Mouse (Mus musculus) heart, postnatal 25 days (tissue): ENCODE data around the gene Ppp1r9a. TPM values are rescaled to one million over a fixed set of nuclear protein-coding genes. Genes with fewer than 3 reads are reported as not detected.

Experiments used
- DNase-seq: peaks from one replicate; pipeline ENCODE4 v3.0.0; 2022; ENCODE audit warnings: low spot score
- intact Hi-C: fragments of 180-260 bp; cut with DNase I; formaldehyde crosslinking; loops from one replicate; pipeline ENCODE4 v1.15.1; 2025
- total RNA-seq, 2 experiments: library from RNA; stranded (reverse); gene quantifications; 2 replicates each; pipeline ENCODE4 v1.2.3; 2021

Gene Ppp1r9a
- total RNA-seq, 2 experiments from 2014 or later: 11.8 to 12.7 TPM

DNA sequence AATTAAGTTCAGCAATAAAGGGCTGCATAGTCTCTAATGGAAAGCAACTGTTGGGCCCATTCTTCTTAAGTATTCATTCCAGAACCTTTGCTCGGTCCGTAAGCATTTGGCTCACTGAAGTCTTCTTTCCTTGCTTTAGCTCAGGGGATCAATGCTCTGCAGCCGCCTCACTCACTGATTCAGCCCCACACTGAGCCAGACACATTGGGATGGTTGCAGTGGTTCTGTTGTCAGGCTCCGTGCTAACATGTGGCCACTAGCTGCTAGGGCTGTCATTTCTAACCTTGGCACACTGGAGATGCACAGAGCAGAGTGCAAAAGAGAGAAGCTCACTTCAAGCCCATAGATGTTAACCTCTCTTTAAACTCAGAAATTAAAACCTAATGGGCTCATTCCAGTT, 96.2 kb downstream of the Ppp1r9a start:
- intact Hi-C loops: no loop called here
- no peak for DNase-seq

- no peak for DNase-seq
- intact Hi-C loops: no loop called here
Observed at GRCm38 (mm10) chr6:5000788-5001187, 98.1 kb downstream of the Ppp1r9a start.

DNA sequence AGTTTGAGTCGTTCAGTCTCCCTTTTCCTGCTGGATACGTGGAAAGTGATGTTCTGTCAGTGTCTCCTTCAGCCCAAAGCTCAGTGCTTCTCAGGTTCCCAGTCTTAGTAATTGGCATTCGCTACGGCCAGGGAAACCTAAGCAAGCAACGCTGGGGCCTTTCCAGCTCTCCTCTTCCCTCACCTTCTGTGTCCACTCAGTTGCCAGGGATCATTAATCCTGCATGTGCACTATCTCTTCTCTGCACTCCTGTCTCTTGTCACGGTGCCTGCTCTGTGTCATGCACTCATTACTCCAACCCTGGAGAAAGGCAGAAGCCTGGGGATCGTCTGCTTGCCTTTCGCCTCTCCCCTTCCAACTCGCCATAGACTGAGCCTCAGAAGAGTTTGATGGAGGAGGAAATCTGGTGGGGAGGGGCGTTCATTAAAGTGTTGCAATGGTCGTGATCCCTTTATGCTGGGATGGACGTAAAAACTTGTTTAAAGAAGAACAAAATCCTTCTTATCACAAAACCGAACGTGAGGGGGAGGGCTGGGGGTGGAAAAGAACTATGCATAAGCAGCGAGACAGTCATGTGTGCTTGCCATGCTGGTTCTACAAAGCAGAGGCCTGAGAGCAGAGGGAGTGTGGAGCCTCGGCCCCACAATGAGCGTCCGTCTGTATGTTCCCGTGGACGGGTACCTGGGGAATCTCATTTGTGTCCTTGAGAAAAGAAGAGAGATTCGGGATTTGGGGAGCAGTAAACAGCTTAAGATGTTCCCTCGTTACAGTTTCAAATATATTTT, 103.0 kb downstream of the Ppp1r9a start:
- intact Hi-C loops: no loop called here
- DNase-seq: no peak

GRCm38 (mm10) chr6:5006283-5006946, 103.7 kb downstream of the Ppp1r9a start:
- DNase-seq: no peak
- intact Hi-C loops: no loop called here

DNA sequence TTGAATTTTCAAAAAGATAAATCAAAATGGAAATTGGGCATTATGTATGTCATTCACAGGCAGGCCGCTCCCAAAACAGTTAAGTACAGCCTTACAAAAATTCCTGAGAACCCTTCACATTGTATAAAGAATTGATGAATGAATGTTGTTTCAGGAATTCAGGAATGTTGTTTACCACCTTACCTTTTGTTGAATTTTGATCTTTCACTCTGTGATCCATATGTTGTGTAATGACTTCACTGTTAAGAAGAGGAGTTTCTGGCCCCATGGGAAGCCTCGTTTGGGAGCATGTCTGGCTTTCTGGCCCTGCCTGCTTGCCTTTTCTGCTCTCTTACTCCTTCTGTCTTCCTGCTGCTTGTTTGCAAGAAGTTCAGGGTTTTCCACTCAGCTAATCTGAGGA, 105.4 kb downstream of the Ppp1r9a start:
- intact Hi-C loops: no loop called here
- DNase-seq: no peak

DNA sequence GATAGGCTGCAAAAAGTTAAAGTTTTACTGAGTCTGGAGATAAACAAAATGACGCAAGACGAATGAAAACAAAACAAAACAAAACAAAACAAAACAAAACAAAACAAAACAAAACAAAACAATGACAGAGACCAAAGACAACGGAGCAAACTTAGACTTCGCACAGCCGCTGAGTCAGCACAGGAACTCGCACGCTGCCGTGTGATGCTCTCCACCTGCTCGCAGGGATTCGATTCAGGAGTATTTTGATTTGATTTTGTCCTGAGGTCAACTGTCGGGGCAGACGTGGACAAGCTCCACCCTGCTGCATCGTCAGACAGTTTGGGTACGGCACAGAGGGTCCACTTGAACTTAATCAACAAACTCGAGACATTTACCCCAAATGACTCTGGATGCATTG, 105.9 kb downstream of the Ppp1r9a start:
- DNase-seq: no peak
- intact Hi-C loops: no loop called here

DNA sequence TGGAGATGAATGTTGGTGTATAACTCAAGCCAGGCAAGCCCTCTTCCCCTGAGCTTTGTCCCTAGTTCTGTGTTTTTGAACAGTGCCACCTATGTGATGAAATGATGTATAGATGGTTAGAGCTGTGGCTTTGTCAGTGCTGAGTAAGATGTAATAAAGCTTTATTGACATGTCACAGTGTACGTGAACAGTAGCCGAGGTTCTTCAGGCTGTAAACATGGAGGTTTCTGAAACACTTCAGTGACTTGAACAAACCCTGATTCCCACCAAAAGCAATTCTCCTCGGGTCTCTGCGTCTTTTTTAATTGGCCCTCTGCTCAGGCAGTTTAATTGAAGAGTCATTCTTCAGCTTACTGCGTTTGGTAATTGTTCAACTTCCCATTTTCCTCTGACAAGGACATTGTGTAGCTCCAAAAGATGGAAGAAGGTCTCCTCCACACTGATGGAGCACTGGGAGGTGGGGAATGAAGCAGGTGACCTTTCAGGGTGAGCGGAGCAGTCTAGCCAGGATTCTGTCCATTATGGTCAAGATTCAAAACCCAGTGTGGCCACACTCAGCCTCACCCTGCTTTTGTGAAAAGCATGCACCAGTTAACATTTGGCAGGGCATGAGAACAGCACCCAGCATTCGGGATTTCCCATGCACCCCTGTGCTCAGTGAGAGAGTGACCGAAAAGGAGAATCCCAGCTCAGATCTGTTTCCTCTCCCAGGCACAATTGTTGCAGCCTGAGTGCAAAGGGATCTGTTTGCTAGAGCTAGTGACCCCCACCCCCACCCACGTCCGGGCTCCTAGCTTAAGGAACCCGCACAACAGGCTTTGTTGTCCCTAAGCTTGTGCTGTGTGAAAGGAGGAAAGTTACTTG, 108.1 kb downstream of the Ppp1r9a start:
- DNase-seq: no peak

DNA sequence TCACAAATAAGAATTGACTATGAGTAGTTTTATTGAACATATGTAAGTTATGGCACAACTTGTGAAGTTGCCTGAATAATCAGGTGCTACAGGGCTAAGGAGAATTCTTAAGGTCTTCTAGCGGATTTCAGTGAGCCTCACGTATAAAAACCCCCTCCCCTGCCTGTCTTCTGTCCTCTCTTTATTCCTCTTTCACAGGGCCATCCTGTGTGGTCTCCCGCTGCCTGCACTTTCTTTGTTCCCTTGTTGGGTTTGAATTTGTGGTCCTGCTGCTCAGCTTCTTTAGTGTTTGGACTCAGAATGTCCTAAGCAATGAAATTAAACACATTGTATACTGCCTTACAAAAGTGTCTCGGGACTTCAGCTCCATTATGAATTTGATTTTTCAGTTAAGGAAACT, 110.1 kb downstream of the Ppp1r9a start:
- no peak for DNase-seq
- intact Hi-C loops: no loop called here

More for the DNA sequence above, 108.1 kb downstream of the Ppp1r9a start:
- intact Hi-C loops: no loop called here

DNA sequence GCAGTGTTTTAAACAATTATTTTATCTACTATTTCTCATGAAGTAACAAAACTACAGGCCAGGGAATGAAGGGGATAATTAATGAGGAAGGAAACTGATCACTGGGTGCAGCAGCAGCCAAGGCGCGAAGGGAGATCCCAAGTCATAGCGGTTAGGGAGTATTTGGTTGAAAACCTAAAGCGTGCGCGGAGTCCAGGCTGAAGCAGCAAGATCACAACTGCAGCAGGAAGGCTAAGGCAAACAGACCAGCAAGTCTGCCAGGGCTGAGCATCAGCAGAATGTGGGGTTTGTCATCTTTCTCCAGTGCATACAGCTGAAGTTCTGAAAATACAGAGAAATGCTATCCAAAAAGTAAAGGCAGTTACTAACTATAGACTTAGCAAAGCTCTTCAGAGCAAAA, 111.8 kb downstream of the Ppp1r9a start:
- intact Hi-C loops: no loop called here
- DNase-seq: no peak

GRCm38 (mm10) chr6:5015173-5015572, 112.5 kb downstream of the Ppp1r9a start:
- DNase-seq: no peak
- intact Hi-C loops: no loop called here

GRCm38 (mm10) chr6:5017945-5018511, 115.3 kb downstream of the Ppp1r9a start:
- DNase-seq: no peak
- intact Hi-C loops: no loop called here

GRCm38 (mm10) chr6:5019208-5019607, 116.5 kb downstream of the Ppp1r9a start:
- no peak for DNase-seq
- intact Hi-C loops: no loop called here

DNA sequence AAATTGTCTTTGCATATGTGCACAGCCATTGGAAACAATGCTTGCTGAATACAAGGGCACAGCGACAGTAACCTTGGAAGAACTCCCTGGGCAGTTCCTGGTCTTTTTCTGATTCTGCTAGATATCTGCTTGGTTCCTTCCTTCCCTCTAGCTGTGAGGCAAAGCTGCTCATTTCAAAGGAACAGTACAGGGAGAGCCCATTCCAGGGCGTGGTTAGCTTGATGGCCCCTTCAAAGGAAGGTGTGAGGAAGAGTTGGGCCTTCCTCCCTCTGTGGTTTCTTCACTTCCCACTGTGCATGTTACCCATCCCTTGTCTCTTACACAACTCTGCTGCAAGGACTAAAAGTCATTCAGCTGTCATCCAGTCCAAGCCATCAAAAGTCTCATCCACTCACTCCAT, 117.3 kb downstream of the Ppp1r9a start:
- intact Hi-C loops: no loop called here
- DNase-seq: no peak

DNA sequence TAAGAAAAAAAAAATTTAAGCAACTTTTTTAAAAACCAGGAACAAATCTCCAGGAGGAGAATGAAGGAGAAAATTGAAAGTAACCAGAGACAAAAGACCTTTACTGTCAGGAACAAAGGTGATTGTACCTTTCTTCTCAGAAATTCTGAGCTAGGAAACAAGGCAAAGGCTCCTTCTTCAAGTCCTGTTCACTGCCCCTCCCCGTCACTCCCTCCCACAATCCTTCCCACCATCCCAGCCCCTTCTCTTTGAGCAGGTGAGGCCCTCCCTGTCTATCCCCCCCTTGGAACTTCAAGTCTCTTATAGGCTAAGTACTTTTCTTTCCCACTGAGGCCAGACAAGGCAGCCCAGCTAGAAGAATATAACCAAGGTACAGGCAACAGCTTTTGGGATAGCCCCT, 117.8 kb downstream of the Ppp1r9a start:
- intact Hi-C loops: no loop called here
- DNase-seq: no peak

GRCm38 (mm10) chr6:5022677-5023076, 120.0 kb downstream of the Ppp1r9a start:
- no peak for DNase-seq
- intact Hi-C loops: no loop called here

GRCm38 (mm10) chr6:5024893-5025292, 122.2 kb downstream of the Ppp1r9a start:
- intact Hi-C loops: no loop called here
- no peak for DNase-seq

GRCm38 (mm10) chr6:5026772-5027171, 124.1 kb downstream of the Ppp1r9a start:
- intact Hi-C loops: no loop called here
- DNase-seq: no peak

GRCm38 (mm10) chr6:5027213-5027612, 124.5 kb downstream of the Ppp1r9a start:
- intact Hi-C loops: no loop called here
- no peak for DNase-seq

GRCm38 (mm10) chr6:5027801-5028200, 125.1 kb downstream of the Ppp1r9a start:
- intact Hi-C loops: no loop called here
- DNase-seq: no peak

- DNase-seq: no peak
- intact Hi-C loops: no loop called here
Observed at GRCm38 (mm10) chr6:5029205-5029927, 126.6 kb downstream of the Ppp1r9a start.
